Mouse (Mus musculus) lung, adult 2 months (tissue): ENCODE data around the gene Btbd9.

Experiments
- CTCF ChIP-seq: fragments of 200-500 bp; IDR thresholded peaks from 2 replicates; pipeline ENCODE4 v1.5.1; 2011; ENCODE audit warnings: mild to moderate bottlenecking, low read length, control low read depth; ENCODE audit not compliant: insufficient read depth
- POLR2A ChIP-seq: fragments of 200-500 bp; IDR thresholded peaks from 2 replicates; pipeline ENCODE4 v1.6.1; 2011; ENCODE audit warnings: low read depth, mild to moderate bottlenecking, control low read depth, low read length, borderline replicate concordance; ENCODE audit errors: extremely low read depth

- TF ChIP-seq POLR2A (no peak), CTCF (no peak)
Observed at GRCm38 (mm10) chr17:30575121-30575904, 975 bp downstream of the Btbd9 start.
